Mouse (Mus musculus) embryonic fibroblast, embryonic 13.5 days (primary cell): ENCODE measurements around the gene Cacybp.

Source experiments
- CTCF ChIP-seq: IDR thresholded peaks from 2 replicates; pipeline ENCODE4 v1.5.1; 2011; ENCODE audit warnings: mild to moderate bottlenecking, control low read depth, low read length, moderate library complexity, borderline replicate concordance; ENCODE audit not compliant: insufficient read depth
- POLR2A ChIP-seq: IDR thresholded peaks from 2 replicates; pipeline ENCODE4 v1.6.1; 2011; ENCODE audit warnings: low read depth, mild to moderate bottlenecking, control low read depth, low read length, moderate library complexity

GRCm38 (mm10) chr1:160231013-160231412, 18.3 kb upstream of the Cacybp start:
- TF ChIP-seq CTCF (no peak), POLR2A (no peak)
